Mouse (Mus musculus): ENCODE measurements around the gene Atn1.
A peak's percentile ranks its signal among the peaks of the same experiment; 100 is the strongest.

Gene Atn1

DNA sequence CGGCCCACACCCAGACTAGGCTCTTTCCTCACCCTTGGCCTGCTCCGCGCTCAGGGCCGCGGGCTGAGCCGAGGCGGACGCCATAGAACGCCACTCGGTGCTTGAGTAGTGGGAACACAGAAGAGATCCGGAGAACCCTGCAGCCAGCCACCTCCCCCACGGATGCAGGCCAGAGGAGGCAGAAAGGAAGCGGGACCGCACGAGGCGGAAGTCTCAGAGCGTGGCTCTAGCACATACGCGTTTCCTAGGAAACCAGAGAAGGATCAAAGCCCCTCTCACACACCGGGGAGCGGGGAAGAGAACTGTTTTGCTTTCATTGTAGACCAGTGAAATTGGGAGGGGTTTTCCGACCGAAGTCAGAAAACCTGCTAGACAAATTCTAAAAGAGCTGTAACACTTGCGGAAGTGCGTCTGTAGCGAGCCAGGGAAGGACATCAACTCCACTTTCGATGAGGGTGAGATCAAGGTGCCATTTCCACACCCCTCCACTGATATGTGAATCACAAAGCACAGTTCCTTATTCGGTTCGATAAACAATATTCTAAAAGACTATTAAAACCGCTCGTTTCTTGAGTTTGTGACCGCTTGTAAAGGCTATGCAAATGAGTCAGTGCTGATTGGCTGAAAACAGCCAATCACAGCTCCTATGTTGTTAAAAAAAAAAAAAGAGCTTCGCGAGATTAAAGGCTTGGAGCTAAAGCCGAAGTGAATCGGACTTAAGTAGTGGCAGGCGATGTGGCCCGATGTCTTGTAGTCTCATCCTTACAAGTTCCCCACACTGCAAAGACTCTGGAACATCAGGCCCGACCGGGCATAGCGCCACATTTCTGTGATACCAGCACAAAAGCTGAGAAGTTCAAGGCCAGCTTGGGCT is 15.2 kb downstream of the Atn1 start, which contains the start of gene Grcc10:
TSS of gene Grcc10 (minus strand) at position 487 of the 874 bp plus-strand sequence.
- peak; percentile 89 to 93 for DNase-seq (ENCODE audit: low spot score in 2 of 2)

DNA sequence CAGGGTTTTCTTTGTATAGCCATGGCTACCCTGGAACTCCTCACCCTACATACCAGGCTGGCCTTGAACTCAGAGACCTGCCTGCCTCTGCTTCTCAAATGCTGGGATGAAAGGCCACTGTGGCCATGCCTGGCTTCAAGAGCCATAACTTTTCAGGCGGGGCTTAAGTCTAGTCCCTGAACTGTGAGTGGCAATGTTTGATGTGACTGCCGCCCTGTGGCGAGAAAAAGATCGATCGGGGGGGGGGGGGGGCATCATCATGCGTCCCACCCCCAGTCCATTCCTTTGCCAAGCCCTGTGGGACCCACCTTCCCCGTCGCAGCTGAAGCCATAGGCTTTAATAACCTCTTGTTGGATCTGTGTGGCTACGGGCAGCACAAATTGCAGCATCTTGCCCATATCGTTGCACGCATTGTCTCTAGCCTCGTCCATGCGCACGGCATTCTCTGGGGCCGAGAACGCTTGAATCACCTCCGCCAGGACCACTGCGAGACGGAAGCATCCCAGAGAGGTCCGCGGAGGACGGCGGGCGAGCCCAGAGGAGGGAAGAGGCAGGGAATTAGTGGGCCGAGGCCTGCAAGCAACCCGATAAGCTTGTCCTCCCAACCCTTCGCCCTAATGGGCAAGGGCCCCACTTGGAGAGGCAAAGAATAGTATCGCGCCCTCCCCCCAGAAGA is 16.0 kb downstream of the Atn1 start:
- no peak for DNase-seq (ENCODE audit: low spot score in 2 of 2)

DNA sequence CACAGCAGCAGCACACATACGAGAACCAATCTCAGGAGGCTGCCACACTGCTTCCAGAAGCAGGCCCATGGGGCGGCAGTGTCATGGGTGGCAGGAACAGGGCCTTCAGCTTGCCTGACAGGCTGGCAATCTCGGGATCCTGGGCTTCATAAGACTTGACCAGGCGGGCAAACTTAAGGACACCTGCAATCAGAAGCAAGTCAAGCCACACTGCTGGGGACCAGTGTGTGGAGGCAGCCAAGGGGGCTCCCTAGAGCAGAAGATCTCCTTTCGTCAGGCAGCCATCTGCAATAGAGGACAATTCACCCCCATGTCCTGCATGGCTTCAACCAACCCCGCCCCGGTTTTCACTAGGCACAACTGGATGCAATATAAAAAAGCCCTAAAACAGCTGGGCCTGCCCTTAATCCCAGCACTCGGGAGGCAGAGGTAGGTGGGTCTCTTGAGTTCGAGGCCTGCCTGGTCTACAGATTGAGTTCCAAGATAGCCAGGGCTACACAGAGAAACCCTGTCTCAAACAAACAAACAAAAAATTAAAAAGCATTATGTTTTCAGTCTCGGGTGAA is 17.0 kb downstream of the Atn1 start:
- no peak for DNase-seq (ENCODE audit: low spot score in 2 of 2)

DNA sequence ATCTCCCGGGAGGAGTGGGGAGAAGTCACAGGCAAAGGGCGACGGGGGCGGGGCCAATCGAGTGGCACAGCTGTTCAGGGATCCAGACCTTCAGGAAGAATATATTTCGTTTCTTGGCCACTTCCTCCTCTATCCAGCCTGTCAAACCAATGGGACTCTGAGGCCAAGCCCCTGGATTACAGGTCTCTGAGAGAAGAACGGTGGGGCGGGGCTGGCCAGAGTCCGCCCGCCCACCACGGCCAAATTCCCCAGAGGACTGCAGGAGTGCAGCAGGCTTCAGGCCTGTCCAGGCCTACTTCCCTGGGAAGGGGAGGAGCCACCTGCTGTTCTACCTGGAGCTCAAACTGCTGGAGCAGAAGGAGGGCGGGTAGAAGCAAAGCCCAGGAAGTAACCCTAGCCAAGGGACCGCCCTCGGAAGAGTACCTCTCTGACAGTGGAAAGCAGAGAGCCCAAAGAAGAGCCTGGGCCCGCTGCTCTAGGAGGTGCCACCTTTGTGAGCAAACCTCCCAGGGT is 17.8 kb downstream of the Atn1 start, which contains the start of gene Ptpn6:
TSS of gene Ptpn6 (minus strand) at position 204 of the 513 bp plus-strand sequence.
- DNase-seq (ENCODE audit: low spot score in 2 of 2), result no peak

DNA sequence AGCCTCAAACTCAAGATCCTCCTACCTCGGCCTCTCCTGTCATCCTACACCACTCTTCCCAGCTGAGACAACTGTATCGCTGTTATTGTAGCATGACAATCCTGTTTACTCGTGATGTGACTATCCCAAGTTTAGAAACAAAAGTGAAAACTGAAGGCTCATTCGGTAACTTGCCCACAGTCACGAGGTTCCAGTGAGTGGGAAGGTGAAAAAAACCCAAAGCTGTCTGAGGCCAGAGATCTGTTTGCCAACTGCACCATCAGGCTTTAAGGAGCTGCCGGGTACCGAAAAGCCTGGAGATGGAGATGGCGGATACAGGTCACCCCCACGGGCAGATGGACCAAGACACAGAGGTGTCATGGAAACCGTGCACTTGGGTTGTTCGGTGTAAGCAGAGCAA is 19.3 kb downstream of the Atn1 start:
- DNase-seq (ENCODE audit: low spot score in 2 of 2), result peak in 1 of 2 experiments; percentile 55

DNA sequence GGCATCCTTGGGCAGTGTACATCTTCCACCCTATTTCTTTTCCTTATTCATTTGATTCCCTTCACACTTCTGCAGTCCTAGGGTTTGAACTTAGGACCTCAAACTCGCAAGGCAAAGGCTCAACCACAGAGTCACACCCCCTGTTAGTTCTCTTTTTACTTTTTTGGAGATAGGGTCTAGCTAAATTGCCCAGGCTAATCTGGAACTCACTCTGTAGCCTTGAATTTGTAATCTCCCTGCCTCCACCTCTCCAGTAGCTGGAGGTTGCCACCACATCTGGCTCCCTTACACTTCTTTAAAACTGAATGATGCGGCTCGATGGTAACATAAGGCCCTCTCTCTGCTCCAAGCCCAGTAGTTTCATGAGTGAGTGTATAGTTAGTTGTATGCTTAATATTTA is 21.9 kb downstream of the Atn1 start:
- DNase-seq (ENCODE audit: low spot score in 2 of 2), result no peak

DNA sequence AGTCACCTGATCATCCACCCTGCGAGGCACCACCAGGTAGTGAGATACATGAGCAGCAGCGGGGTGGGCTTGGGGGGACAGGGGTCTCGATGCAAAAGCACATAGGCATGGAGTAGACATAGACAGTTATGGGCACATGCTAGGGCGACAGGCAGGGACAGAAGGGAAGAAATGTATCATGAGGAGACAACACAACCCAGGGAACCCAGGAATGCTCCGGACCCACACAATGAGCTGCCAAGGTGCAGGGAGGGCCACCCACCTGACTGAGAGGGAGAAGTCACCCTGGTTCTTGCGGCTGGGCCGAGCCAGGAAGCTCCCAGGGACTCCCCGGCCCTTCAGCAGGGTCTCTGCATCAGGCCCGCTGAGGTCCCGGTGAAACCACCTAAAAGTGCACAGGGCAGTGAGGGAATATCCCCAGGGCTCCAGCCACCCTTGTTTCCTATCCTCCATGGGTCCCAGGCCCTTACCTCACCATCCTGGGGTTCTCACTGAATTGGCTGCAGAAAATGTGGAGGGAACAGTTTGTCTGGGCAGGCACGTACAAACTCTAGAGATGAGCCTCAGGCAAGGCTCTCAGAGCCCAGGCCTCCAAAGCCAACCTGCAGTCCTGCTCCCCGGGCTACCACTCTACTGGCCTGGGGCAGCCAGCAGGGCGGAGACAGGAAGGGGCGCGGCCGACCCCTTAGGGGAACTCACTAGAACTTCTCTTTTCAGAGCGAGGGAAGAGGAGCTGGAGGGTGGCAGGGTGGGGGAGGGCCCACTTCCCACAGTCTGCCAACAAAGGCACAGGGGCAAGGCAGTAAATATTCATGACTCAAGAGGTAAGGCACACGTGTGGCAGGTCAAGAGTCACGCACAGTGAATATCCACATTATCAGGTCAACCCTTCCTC is 23.6 kb downstream of the Atn1 start:
- no peak for DNase-seq (ENCODE audit: low spot score in 2 of 2)

DNA sequence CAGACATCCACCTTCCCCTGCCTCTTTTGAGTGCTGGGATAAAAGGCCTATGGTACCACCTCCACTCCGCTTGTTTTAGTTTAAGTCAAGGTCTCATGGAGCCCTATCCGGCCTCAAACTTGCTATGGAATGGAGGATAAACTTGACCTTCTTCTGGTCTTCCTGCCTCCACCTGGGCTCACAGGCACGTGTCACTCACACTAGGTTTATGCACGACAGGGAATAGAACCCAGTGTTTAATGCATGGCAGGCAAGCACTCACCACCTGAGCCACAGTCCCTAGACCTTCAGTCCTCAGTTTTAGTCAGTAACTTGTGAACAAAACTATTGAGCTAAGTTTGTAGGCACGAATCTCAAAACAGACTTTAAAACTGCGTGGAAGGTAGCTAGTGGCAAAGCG is 25.3 kb downstream of the Atn1 start:
- no peak for DNase-seq (ENCODE audit: low spot score in 2 of 2)

DNA sequence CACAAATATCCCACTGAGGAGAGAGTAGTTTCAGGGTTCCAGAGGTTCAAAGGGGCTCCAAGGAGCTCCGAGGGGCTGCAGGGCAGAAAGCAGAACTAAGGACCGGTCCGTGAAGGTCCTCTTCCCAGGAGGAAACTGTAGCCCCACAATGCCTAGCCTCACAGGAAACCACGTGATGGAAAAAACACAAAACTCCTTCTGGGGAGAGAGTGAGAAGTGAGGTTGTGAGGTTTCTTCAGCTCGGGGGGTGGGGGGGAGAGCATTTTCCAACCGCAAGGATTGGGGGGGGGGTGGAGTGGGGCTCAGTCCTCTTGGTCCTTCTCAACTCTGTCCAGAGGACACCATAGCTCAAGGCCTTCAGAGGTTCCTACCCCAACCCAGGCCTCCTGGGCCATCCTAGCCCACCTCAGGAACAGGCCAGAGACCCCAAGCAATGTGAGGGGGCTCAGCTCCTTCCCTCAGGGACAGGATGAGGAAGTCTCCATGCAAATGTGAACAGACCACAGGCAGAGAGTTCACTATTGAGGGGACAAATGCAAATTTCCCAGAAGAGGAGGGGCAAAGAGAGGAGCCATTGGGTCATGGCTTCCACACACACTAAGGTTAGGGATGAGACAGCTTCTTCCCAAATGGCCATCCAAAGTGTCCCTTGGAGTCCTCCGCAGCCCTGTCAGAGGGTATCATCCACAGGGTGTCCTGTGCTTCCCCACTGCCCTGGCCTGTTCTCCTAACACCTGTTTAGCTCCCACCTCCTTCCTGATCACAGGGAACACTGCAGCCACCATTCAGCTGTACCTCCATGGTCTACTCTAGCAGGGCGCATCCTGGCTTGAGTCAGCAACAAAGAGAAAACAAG is 26.2 kb downstream of the Atn1 start:
- DNase-seq (ENCODE audit: low spot score in 2 of 2), result no peak

DNA sequence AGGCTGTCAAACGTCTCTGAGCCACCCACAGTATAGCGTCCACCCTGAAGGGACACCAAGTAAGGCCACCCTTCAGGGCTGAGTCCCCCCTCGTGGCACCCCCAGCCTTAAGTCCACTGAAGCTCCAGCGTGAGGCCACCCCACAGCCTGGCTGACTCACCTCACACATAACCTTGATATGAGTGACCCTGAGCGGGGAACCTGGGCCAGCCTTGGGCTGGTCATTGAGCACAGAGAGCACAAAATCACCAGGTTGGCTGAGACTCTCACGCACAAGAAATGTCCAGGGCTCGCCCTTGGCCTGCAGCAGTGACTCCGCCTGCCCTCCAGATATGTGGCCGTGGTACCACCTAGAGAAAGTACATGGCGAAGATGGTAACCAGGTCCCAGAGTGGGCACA is 27.7 kb downstream of the Atn1 start:
- no peak for DNase-seq (ENCODE audit: low spot score in 2 of 2)

DNA sequence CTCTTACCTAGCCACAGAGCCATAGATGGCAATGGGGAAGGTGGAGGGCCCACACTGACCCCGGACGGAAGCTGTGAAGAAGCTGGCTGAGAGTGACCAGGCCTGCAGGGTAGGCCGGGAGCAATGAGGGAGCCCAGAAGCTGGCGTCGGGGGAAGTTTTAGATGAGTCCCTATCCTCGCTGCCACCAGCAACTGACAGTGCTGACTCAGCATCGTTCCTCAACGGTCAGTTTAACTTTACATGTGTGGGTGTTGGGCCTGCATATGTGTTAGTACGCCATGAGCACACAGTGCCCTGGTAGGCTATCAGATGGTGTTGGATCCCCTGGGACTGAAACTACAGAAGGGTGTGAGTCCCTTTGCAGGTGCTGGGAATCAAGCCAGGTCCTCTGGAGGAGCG is 31.9 kb downstream of the Atn1 start:
- DNase-seq (ENCODE audit: low spot score in 2 of 2), result no peak

DNA sequence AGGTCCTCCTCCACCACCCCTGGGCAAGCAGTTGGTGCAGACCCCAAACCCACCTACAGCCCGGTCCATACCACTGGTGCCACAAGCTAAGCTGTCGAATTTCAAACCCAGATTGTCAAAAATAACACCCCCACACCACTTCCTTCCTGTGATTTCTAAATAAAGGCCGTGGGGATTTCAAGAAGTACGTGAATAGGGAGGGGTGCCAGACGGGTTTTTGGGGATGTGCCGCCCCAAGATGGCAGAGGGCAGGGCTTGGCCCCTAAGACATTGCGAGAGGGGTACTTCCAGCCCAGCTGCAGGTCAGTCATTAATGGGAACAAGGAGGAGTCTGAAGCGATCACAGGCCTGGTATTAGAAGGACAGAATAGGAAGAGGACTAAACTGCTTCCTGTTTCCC is 32.8 kb downstream of the Atn1 start:
- no peak for DNase-seq (ENCODE audit: low spot score in 2 of 2)

DNA sequence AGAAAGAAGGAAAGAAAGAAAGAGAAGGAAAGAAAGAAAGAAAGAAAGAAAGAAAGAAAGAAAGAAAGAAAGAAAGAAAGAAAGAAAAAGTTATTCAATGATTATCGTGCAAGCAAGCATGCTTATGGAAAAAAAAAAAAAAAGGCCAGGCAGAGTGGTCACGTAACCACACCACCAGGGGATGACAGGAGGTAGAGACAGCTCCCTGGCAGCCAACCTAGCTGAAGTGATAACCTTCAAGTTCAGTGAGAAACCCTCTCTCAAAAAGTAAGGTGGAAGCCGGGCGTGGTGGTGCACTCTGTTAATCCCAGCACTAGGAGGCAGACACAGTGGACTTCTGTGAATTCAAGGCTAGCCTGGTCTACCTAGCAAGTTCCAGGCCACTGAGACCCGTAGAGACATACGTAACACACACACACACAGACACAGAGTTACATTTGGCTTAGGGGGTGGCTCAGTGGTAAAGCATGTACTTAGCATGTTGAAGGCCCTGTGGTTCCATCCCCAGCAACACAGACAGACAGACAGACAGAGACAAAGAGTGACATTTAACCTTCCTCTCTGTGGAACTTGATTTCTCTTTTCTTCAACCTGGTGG is 33.3 kb downstream of the Atn1 start:
- no peak for DNase-seq (ENCODE audit: low spot score in 2 of 2)

DNA sequence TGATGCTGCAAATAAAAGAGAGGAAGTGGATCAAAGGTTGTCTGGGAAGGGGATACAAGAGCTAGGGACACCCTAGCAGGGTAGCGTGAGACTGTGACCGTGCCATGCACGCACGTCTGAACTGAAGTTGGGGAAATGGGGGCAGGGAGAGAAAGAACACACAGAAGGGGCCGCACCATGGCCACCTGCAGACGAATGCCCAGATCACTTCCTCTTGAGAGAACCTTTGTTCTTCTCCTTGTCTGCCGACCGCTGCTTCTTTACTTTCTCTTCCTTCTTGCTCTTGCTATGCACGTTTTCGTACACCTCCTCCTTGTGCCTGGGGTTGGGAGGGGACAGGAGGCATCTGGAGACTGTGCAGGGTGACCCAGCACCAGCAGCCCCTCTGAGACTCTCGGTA is 35.4 kb downstream of the Atn1 start:
- DNase-seq (ENCODE audit: low spot score in 2 of 2), result no peak

DNA sequence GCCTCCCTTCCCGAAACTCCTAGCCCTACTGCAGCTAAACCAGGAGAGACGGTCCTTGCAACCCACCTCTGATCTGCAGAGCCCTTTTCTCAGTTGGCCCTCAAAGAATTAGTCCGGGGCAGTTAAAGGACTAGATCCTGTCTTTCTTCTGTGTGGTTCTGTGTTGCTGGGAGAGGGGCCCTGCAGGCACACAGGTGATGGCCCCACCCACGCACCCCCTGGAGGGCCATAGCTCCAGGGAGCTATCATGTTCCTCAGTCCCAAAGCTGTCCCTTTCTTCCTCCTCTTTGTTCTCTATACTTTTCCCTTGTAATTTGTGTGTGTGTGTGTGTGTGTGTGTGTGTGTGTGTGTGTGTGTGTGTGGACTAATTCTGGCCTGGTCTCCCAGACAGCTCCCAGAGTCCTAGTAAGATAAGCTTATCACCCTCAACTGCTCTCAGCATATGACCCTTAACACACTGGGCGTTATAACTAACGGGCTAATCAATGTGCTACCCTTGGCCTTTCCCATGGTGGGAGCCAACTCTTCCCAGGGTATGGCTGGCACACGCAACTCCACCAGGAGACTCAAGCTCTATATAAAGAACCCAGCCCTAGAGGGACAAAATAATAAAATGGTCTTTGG is 36.9 kb downstream of the Atn1 start:
- no peak for DNase-seq (ENCODE audit: low spot score in 2 of 2)

DNA sequence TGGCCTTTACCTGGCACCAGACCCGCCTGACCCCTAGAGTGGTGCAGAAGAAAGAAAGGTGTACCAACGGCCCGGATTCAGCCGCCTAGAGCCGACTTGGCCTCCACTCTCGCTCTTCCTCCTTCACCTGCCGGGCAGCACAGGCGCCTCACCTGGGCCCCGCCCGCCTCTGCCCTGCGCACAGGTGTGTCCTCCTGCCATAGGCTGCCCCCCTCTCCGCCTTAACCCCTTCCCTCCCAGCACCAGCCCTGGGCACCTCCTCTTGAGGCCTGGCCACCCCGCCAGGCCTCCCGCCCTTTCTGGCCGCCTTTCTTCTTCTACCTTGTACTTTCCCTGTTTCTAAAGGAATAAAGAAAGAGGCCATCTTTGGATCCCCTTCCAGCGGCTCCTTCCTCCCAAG is 37.6 kb downstream of the Atn1 start:
- DNase-seq (ENCODE audit: low spot score in 2 of 2), result no peak

DNA sequence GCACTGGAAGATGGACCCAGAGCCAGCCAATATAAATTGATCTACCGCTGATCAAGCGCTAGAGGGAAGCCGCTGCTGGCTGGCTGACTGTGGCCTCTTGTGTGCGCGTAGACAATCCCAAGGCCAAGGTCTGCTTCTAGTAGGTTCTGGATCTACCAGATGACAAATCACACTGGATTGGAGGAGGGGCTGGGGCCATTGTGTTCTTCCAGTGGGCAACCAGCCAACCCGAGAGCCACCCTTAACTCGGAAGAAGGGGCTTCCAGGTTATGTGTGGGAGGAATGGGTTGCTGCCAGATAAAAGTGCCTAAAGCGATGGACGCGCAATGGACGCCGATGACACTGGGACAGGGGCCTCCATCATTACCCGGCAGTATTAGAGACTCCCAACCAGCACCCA is 38.4 kb downstream of the Atn1 start:
- no peak for DNase-seq (ENCODE audit: low spot score in 2 of 2)

DNA sequence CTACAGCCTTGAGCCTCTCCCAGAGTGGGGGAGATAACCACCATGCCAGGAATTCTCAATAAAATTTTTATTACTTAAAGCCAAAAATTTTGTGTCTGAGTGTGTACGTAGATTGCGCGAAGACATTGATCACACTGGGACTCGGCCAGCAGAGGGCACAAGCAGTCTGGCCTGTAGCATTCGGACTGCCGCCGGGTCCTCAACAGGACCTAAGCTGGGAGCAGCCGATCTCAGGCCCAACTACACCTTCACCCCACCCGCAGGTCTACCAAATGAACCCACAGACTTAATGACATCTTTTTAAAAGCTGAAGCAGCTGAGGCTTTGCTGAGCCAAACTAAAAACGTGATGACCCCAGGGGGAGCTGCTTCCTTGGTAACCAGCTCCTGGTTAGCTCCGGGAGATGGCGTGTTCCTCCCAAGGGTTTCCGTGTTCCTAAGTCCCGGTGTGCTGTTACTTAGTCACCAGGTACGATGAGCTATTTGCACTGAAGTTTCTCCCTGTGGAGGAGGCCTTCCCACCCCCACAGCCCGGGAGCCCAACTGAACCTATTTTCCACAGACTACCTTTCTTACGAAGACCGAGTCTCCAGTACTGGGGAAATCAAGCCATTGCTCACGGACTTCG is 39.3 kb downstream of the Atn1 start:
- no peak for DNase-seq (ENCODE audit: low spot score in 2 of 2)

DNA sequence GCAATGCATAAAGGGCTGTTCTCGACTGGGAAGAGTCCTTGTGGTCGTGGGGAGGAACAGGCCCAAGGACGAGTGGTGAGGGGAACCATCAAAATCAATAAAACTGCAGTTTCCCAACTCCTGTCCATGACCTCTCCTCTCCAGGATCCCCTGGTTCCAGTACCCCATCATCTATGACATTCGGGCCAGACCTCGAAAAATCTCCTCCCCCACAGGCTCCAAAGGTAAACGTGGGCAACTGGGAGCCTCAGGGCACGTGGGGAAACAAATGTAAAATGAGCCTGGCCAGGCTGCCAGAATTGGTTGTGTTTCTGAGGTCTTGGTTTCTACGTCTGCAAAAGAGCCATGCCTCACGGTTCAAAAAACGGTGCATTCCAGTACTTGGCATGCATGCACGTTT is 43.4 kb downstream of the Atn1 start:
- no peak for DNase-seq (ENCODE audit: low spot score in 2 of 2)

Data from frontal cortex, postnatal 36 days (tissue).